Mouse (Mus musculus): ENCODE measurements around the gene B020004J07Rik. TPM values are rescaled to one million over a fixed set of nuclear protein-coding genes. Genes with fewer than 3 reads are reported as not detected.

B020004J07Rik gene
- not detected for total RNA-seq (2023)

DNA sequence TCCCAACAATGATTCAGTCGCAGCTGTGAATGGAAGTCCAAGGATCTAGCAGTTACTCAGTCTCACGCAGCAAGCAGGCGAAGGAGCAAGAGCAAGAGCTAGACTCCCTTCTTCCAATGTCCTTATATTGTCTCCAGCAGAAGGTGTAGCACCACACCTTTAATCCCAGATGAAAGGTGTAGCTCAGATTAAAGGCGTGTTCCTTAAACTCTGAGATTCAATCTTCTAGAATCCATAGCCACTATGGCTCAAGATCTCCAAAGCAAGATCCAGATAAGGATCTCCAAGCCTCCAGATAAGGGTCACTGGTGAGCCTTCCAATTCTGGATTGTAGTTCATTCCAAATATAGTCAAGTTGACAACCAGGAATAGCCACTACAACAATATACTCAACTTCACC lies at the start of gene B020004J07Rik:
B020004J07Rik (minus strand) TSS at position 101 of the 400 bp plus-strand sequence.

Other genes starting within 250 kb of the B020004J07Rik start
- gene Leprot, start 196.3 kb downstream of the B020004J07Rik start, total RNA-seq (2023): 10 to 100 TPM; 47.5 to 55.4 TPM
- gene Lepr, start 126.6 kb downstream of the B020004J07Rik start, total RNA-seq (2023): 1 to 10 TPM in 1 of 2 experiments, under 1 TPM in 1; 0.87 to 1.0 TPM
- gene C130073F10Rik, start 49.8 kb upstream of the B020004J07Rik start, total RNA-seq (2023): not detected
- gene Gm12800, start 65.1 kb upstream of the B020004J07Rik start, total RNA-seq (2023): not detected
- not detected for gene Gm12794, start 96.4 kb upstream of the B020004J07Rik start, total RNA-seq (2023)
- gene Gm12790, start 137.0 kb upstream of the B020004J07Rik start, total RNA-seq (2023): under 1 TPM in 1 of 2 experiments, not detected in 1; 0.68 TPM
- not detected for gene Gm12789, start 142.6 kb upstream of the B020004J07Rik start, total RNA-seq (2023)
- 10 to 100 TPM; 65.4 to 74.6 TPM for gene Pde4b, start 243.5 kb upstream of the B020004J07Rik start, total RNA-seq (2023)

All from neutrophil, adult 59 days (primary cell).